Mouse (Mus musculus): ENCODE data around the gene Xrcc6. TPM values are rescaled to one million over a fixed set of nuclear protein-coding genes. Genes with fewer than 3 reads are reported as not detected.

Xrcc6 gene
- polyA plus RNA-seq, 3 experiments from 2014 or later = 54.3 to 56.7 (median 54.4) TPM

DNA sequence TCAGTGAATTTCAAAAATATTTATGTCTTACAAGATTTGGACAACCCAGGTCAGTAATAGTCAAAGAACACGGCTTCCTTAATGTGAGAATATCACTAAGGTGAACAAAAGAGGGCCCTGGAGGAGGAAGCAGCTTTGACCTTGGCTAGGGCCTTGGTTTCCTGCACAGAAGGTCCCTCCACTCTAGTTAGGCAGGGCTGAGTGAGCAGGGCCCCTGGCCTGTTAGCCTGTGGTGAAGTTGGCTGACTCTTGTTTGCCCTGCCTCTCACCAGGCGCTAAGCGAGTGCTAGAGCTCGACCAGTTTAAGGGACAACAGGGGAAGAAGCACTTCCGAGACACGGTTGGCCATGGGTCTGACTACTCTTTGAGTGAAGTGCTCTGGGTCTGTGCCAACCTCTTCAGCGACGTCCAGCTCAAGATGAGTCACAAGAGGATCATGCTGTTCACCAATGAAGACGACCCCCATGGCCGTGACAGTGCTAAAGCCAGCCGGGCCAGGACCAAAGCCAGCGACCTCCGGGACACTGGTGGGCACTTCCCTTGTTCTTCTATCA, 35.0 kb downstream of the Xrcc6 start:
- ATAC-seq = no peak

GRCm38 (mm10) chr15:82023965-82024635, 36.5 kb downstream of the Xrcc6 start:
- ATAC-seq = no peak

- ATAC-seq = no peak
Measured at GRCm38 (mm10) chr15:82027276-82027675, 39.6 kb downstream of the Xrcc6 start.

- ATAC-seq = no peak
Measured at GRCm38 (mm10) chr15:82027726-82028125, 40.1 kb downstream of the Xrcc6 start.

DNA sequence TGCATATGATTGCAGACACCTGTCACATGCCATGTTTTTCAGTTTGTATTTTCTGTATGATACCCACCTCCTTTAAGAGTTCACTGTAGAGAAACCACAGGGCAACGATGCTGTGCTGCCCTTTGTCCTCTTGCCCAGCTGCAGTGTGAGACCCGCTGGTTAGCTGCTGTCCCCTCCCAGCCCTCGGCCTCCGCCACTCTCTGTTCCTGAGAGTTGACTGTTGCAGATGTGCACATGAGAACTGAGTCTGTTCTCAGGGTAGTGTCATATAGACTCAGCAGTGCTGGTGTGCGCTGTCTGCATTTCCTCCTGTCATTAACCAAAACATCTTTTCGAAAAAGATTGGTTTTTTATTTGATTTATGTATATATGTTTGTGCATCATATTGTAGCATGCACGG, 44.8 kb downstream of the Xrcc6 start:
- no peak for ATAC-seq

- ATAC-seq = no peak
Measured at GRCm38 (mm10) chr15:82033762-82034161, 46.1 kb downstream of the Xrcc6 start, which contains the start of gene Desi1. Desi1 (minus strand) TSS chr15:82033862.

DNA sequence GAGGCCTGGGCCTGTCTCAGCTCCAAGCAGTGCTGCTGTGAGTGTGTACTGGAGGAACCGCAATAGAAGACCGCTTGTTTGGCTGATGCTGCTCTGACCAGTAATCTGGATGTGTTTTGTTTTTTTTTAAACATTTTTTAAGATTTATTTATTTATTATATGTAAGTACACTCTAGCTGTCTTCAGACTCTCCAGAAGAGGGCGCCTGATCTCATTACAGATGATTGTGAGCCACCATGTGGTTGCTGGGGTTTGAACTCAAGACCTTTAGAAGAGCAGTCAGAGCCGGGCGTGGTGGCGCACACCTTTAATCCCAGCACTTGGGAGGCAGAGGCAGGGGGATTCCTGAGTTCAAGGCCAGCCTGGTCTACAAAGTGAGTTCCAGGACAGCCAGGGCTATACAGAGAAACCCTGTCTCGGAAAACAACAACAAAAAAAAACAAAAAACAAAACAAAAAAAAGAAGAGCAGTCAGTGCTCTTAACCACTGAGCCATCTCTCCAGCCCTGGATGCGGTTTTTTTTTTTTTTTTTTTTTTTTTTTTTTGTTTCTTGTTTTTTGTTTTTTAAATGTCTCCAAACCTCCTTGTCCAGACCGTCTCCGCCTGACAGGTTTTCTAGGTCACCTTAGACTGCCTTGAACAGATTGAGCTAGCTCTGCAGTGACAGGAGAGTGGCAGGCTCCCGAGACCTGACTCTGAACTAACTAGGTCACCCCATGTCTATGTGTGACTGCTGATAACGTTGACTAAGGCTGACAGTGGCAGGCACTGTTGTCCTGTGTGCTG, 48.5 kb downstream of the Xrcc6 start:
- ATAC-seq = no peak

DNA sequence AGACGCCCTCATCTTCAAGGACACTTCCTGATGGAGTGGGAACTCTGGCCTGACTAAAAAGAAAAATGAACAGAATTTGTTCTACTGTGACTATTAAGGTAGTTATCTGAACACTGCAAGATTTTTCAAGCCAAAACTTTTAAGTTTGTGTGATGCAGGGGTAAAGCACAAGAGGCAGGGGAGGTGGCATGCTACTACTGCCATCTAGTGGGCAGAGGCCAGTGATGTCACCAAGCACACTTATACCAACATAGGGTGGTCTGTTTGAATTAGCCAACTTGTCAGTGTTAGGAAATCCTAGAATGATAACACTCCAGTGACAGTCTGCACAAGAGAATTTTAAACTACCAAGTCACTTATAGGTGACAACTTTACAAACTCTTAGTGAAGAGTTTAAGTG, 53.0 kb downstream of the Xrcc6 start:
- peak; percentile 69 for ATAC-seq

- no peak for ATAC-seq
Measured at GRCm38 (mm10) chr15:82044166-82044784, 56.6 kb downstream of the Xrcc6 start.

DNA sequence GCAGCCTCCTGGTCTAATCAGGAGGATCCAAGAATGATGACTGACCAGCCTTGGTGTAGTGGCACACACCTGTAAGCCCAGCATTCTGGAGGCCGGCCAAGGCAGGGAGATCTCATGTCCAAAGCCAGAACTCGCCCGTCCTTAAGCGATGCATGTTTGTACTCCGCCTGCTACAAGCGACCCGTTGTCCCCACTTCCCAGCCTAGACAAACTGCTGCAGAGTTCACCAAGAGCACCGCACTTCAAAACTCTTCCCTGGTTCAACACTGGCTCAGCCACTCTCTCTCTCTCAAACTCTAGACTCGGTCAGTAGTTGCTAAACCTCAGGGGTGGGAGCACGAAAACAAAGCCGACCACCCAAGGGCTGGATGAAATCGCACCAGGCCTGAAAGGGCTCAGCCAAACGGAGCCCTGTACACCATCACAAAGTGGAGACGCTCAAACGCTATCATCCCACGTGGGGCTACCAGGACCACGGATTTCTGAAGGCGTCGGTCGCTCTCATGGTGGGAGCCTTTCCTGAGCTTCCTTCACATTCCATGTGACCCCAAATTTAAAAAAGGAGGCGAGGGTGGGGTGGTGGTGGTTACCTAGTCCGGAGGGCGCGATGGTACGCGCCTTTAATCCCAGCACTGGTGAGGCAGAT, 58.7 kb downstream of the Xrcc6 start:
- no peak for ATAC-seq

- ATAC-seq = peak; percentile 94
Measured at GRCm38 (mm10) chr15:82047080-82047883, 59.6 kb downstream of the Xrcc6 start, which contains the start of gene Snu13. Snu13 (minus strand) TSS chr15:82047598.

DNA sequence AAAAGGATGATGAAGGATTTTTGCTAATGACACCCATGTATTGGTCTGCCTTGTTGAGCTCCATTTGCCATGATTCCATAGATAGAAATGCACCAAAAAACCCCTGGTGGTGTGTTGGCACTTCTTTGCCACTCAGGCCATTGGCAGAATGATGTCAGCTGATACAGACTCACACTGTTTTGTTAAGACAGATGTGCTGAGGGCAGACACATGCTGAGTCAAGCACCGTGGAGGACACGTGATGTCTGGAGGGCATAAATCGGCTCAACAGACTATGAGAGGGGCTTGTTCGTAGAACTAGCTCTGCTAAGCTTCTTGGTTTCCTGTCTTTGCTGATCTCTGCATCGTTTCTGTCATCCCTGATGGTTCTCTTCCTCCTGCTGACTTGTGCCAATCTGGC, 64.9 kb downstream of the Xrcc6 start:
- ATAC-seq = no peak

- ATAC-seq = no peak
Measured at GRCm38 (mm10) chr15:82058719-82059201, 71.1 kb downstream of the Xrcc6 start, which contains the start of gene 4930407I10Rik. 4930407I10Rik (plus strand) TSS chr15:82059151.

- ATAC-seq = no peak
Measured at GRCm38 (mm10) chr15:82063909-82064308, 76.3 kb downstream of the Xrcc6 start.

GRCm38 (mm10) chr15:82065511-82065910, 77.9 kb downstream of the Xrcc6 start:
- ATAC-seq = no peak

DNA sequence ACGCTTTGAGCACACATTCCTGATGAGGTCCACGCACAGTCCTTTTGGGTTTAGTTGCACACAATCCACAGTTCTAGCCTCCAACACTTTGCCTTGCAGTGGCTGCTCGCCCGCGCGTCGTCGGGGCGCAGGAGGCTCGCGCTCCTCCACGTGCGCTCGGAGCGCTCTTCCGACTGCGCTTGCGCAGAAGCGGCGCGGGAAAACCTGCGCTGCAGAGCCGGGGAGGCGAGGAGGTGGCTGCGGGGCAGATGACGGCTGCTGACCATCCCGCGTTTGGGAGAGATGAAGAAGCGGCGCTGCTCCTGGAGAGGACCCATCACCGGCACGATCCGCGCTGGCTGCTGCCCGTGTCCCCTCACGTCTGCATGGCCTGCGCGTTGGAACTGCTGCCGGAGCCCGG, 82.3 kb downstream of the Xrcc6 start, which contains the start of gene Mei1:
Gene Mei1, plus strand, starts transcription at position 99 of the 400 bp plus-strand sequence.
- no peak for ATAC-seq

GRCm38 (mm10) chr15:82071816-82072469, 84.3 kb downstream of the Xrcc6 start:
- ATAC-seq = no peak

DNA sequence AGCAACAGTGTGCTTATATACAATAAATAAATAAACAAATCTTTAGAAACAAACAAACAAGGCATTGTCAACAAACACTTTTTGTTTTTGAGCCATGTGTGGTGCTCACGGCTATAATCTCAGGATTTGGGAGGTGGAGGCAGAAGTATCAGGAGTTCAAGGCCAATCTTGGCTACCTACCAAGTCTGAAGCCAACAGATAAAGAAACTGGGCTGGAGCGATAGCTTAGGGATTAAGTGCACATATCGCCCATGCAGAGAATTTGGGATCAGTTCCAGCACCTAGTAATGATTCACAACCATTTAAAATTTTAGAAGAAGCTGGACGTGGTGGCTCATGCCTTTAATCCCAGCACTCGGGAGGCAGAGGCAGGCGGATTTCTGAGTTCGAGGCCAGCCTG, 85.9 kb downstream of the Xrcc6 start:
- ATAC-seq = no peak

DNA sequence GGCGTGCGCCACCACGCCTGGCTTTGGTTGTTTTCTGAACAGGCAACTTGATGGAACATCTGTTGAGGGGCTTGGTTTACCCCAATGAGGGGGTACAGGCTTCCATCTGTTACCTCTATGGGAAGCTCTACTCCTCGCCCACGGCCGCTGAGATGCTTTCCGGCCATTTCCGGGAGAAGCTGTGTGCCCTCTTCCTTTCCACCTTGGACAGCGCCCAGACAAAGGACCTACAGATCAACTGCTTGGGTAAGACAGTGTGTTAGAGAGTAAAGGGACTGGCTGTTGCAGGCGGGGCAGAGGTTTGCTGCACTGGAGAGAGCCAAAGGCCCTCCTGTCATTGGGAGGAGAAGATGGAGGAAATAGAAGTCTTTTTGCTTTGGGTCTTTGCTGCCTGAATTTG, 92.2 kb downstream of the Xrcc6 start:
- no peak for ATAC-seq

- ATAC-seq = no peak
Measured at GRCm38 (mm10) chr15:82081161-82081560, 93.5 kb downstream of the Xrcc6 start.

DNA sequence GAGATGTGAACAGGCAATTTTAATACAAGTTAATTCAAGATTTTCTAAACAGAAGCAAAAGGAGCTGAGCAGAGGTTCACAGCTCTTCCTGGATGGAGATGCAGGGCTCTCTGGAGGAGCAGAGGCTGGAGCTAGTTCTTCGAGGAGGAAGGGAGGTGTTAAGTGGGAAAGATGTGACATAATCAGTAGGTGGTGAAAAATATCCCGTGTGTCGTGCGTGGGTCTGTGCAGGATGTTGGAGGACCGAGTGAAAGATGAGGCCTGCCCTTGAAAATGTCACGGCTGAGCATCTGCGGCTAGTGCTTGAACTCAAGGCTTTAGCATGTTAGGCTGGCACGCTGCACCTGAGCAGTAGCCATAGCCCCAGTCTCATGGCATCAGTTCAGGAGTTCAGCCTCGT, 98.0 kb downstream of the Xrcc6 start:
- ATAC-seq = no peak
